Mouse (Mus musculus) kidney, postnatal 0 days (tissue): ENCODE data around the gene Immp2l. TPM values are rescaled to one million over a fixed set of nuclear protein-coding genes. Genes with fewer than 3 reads are reported as not detected.

Experiments
- ATAC-seq: fragments of 200-750 bp; cut with Nextera tagmentation; replicated peaks from 2 replicates; pipeline ENCODE4 v1.8.0; 2017; ENCODE audit warnings: low read depth, moderate number of reproducible peaks, moderate TSS enrichment, moderate library complexity; ENCODE audit not compliant: low FRiP score
- DNase-seq: peaks from one replicate; pipeline ENCODE4 v3.0.0-alpha.2; 2016; ENCODE audit warnings: low spot score
- H3K27ac ChIP-seq: fragments of 300-500 bp; sonication (generic); 2 replicates; pipeline ENCODE4 v1.5.1; 2014; ENCODE audit warnings: mild to moderate bottlenecking
- H3K27me3 ChIP-seq: fragments of 300-500 bp; sonication (generic); 2 replicates; pipeline ENCODE4 v1.6.1; 2014; ENCODE audit warnings: low read length, mixed read lengths; ENCODE audit not compliant: insufficient read depth
- H3K36me3 ChIP-seq: fragments of 300-500 bp; sonication (generic); 2 replicates; pipeline ENCODE4 v1.6.1; 2014; ENCODE audit warnings: low read length, mixed read lengths; ENCODE audit not compliant: insufficient read depth
- H3K4me1 ChIP-seq: fragments of 300-500 bp; sonication (generic); replicated peaks from 2 replicates; pipeline ENCODE4 v1.6.1; 2014; ENCODE audit warnings: antibody characterized with exemption, low read length, mixed read lengths; ENCODE audit not compliant: insufficient read depth
- H3K4me2 ChIP-seq: fragments of 300-500 bp; sonication (generic); 2 replicates; pipeline ENCODE4 v1.6.1; 2014; ENCODE audit warnings: mild to moderate bottlenecking, low read length, moderate library complexity, mixed read lengths
- H3K4me3 ChIP-seq: fragments of 300-500 bp; sonication (generic); replicated peaks from 2 replicates; pipeline ENCODE4 v1.5.1; 2014; ENCODE audit warnings: low read depth, low read length
- H3K9ac ChIP-seq: fragments of 300-500 bp; sonication (generic); 2 replicates; pipeline ENCODE4 v1.6.1; 2014; ENCODE audit warnings: low read depth, low read length
- H3K9me3 ChIP-seq: fragments of 300-500 bp; sonication (generic); replicated peaks from 2 replicates; pipeline ENCODE4 v1.6.1; 2016; ENCODE audit warnings: low read length, inconsistent platforms, mixed read lengths
- CTCF ChIP-seq: IDR thresholded peaks from 2 replicates; pipeline ENCODE4 v1.5.1; 2016; ENCODE audit warnings: antibody characterized with exemption, low read depth, mild to moderate bottlenecking, moderate library complexity
- WGBS: fragments of 180-500 bp; shearing (Covaris S2); extraction: QIAGEN DNeasy Blood & Tissue Kit; methylation state at CpG from one replicate; pipeline ENCODE4 v1.1.7; 2014; 5-methylcytosine and 5-hydroxymethylcytosine counted together
- polyA plus RNA-seq: library from polyadenylated mRNA; unstranded; fragments of >200 nt; fragmentation: Nextera tagmentation; extraction: Ambion mirVana; gene quantifications from 2 replicates; pipeline ENCODE4 v1.2.1, GENCODE M21; 2015

The Immp2l gene
- polyA plus RNA-seq, 1 experiment from 2014 or later: 8.7 TPM

DNA sequence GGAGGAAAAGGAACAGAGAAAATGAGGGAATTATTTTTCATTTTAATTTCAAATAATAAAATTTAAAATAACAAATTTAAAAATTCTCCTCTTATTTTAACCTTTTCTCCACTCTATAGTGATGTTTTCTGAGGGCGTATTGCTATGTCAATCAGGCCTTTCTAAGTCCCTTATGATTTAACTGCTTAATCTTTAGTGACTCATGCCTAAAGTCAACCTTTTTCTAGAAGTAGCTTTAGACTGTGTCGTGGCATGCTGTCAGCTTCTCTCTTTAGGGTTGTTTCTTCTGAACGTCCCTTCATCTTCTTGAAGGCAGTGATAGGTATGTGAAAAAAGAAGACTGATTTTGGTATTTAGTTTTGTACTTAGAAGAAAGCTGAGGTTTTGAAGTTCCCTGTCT lies 214.0 kb downstream of the Immp2l start:
- Histone ChIP-seq H3K4me1 (no peaks in the 10 kb centered on the region), H3K9me3 (no peaks in the 10 kb centered on the region), H3K36me3 (no peaks in the 10 kb centered on the region), H3K4me3 (no peak overlapping the region), H3K27me3 (no peaks in the 10 kb centered on the region), H3K4me2 (no peak overlapping the region), H3K9ac (no peak overlapping the region), H3K27ac (no peak overlapping the region)
- ATAC-seq (no peak), DNase-seq (no peak)
- WGBS: 74% methylated on average over 3 of the region's 3 CpGs
- TF ChIP-seq CTCF: no peak

DNA sequence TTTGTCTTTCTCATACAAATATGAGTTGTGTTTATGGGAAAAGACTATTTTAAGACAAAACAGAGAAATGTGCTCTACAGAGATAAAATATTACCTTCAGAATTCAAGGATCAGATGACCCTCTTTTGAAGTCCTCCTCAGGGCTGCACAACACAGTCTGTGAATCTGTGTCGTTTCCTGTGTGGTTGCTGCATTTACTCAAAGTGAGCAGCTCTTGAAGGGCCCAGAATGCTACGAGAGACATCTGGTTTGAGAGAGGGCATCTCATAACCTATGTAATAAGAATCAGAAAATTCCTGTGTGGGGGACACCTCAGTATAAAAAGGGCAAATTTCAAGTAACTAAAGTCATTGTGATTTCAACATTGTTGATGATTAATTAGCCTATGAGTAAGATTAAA lies 217.3 kb downstream of the Immp2l start:
- H3K9ac ChIP-seq: no peak overlapping the region
- no peak overlapping the region for H3K4me3 ChIP-seq
- no peak for ATAC-seq
- H3K27ac ChIP-seq: no peak overlapping the region
- TF ChIP-seq CTCF: no peak
- H3K36me3 ChIP-seq: no peaks in the 10 kb centered on the region
- no peak for DNase-seq
- WGBS: 50% methylated on average over 2 of the region's 2 CpGs
- H3K4me2 ChIP-seq: no peak overlapping the region
- H3K9me3 ChIP-seq: no peaks in the 10 kb centered on the region
- H3K4me1 ChIP-seq: no peaks in the 10 kb centered on the region
- no peaks in the 10 kb centered on the region for H3K27me3 ChIP-seq

DNA sequence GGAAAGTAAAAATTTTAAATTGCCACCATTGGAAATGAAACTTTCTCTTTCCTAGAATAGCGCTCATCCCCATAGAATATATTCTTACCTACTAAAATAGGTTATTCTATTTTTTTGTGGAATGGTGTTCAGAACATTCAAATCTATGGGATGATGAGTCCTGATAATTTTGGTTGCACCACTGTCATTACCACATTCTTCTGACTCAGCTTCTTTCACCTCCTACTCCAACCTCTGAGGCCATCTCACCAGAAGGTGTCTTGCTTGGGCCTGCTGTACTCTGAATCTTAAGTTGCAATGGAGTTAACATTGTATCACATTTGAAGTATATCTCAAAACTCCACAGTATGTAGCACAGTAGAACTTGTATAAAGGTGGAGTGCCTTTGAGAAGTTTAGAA lies 224.4 kb downstream of the Immp2l start:
- Histone ChIP-seq H3K9ac (no peak overlapping the region), H3K4me3 (no peak overlapping the region), H3K27ac (no peak overlapping the region), H3K27me3 (no peaks in the 10 kb centered on the region), H3K36me3 (no peaks in the 10 kb centered on the region), H3K4me1 (no peaks in the 10 kb centered on the region), H3K9me3 (no peaks in the 10 kb centered on the region), H3K4me2 (no peak overlapping the region)
- no peak for TF ChIP-seq CTCF
- DNase-seq: no peak
- 92% methylated on average over 1 of the region's 1 CpGs for WGBS
- no peak for ATAC-seq

DNA sequence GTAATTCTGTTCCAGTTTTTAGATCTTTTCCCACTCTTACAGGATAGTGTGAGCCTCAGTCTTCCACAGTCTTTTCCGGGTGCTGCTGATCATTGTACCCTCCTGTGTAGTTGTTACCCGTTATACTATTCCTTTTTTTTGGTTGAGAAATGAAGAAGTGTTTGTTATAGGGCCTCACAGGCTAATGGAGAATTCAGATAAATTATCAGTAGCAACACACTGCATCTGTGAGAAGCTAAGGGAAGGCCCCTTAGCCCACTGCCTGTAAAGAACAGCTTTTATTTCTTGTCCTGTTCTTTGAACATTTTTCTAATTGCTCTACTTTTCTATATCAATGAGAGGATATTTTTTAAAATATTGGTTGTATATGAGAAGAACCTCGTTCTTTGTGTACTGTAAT lies 226.2 kb downstream of the Immp2l start:
- Histone ChIP-seq H3K27me3 (no peaks in the 10 kb centered on the region), H3K9me3 (no peaks in the 10 kb centered on the region), H3K36me3 (no peaks in the 10 kb centered on the region), H3K4me2 (no peak overlapping the region), H3K9ac (no peak overlapping the region), H3K27ac (no peak overlapping the region), H3K4me1 (no peaks in the 10 kb centered on the region), H3K4me3 (no peak overlapping the region)
- 82% methylated on average over 3 of the region's 3 CpGs for WGBS
- TF ChIP-seq CTCF: no peak
- DNase-seq (no peak), ATAC-seq (no peak)

DNA sequence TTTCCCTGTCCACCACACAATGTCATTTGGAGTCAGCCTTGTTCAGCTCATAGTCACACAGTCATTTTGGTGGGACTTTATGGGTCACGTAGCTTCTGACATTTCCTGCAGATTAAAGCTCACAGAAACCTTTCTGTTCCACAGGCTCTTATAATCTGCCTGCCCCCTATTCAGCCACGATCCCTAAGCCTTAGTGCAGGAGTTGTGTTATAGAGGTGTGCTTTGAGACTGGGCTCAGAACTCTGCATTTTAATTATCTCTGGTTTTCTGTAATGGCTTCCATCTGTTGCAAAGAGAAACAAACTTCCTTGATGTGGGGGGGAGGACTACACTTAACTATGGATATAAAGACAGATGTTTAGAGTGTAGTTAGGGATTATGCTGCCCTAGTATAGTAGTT lies 234.0 kb downstream of the Immp2l start:
- Histone ChIP-seq H3K9ac (no peak overlapping the region), H3K27me3 (no peaks in the 10 kb centered on the region), H3K36me3 (no peaks in the 10 kb centered on the region), H3K4me2 (no peak overlapping the region), H3K4me3 (no peak overlapping the region), H3K27ac (no peak overlapping the region), H3K9me3 (no peaks in the 10 kb centered on the region), H3K4me1 (no peaks in the 10 kb centered on the region)
- DNase-seq (no peak), ATAC-seq (no peak)
- WGBS: 62% methylated on average over 2 of the region's 2 CpGs
- no peak for TF ChIP-seq CTCF

DNA sequence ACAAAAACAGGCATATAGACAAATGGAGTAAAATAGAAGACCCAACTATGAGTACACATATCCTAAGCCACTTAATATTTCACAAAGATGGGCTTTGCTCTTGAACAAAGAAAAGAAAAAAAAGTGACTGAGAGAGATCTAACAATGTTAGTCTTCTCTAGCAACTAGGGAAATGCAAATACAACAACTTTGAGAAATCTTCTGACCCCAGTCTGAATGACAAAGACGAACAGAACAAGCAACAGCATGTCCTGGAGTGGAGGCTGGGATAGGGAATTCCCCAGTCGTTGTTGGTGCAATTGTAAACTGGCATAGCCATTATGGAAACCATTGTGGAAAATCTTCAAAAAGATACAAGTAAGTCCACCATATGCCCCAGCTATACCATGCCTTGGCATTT lies 235.7 kb downstream of the Immp2l start:
- no peaks in the 10 kb centered on the region for H3K4me1 ChIP-seq
- no peak overlapping the region for H3K4me2 ChIP-seq
- H3K4me3 ChIP-seq: no peak overlapping the region
- no peaks in the 10 kb centered on the region for H3K36me3 ChIP-seq
- H3K9me3 ChIP-seq: no peaks in the 10 kb centered on the region
- no peaks in the 10 kb centered on the region for H3K27me3 ChIP-seq
- ATAC-seq (no peak), DNase-seq (no peak)
- WGBS: 75% methylated on average over 2 of the region's 2 CpGs
- no peak for TF ChIP-seq CTCF
- H3K9ac ChIP-seq: no peak overlapping the region
- H3K27ac ChIP-seq: no peak overlapping the region

DNA sequence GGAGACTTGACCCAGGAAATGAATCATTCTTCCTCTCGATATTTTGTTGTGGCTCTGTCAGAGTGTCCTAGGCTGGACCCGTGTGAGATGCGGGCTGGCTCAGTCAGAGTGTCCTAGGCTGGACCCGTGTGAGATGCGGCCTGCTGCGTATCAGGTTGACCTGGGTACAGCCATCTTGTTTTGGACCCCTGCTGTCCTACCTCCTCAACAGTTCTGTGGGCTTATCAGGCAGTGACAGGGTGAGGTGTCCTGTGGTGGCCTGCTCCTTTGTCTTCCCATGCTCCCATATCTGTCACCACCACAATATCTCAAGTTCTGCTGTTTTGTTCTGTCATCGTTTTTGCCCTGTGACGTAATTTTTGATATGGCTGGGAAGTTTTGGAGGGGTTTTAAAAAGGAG lies 250.2 kb downstream of the Immp2l start:
- H3K4me1 ChIP-seq: no peaks in the 10 kb centered on the region

More for the DNA sequence above, 250.2 kb downstream of the Immp2l start:
- 80% methylated on average over 8 of the region's 8 CpGs for WGBS
- Histone ChIP-seq H3K27me3 (no peaks in the 10 kb centered on the region), H3K4me3 (no peak overlapping the region), H3K27ac (no peak overlapping the region), H3K9ac (no peak overlapping the region), H3K4me2 (no peak overlapping the region), H3K9me3 (no peaks in the 10 kb centered on the region), H3K36me3 (no peaks in the 10 kb centered on the region)
- no peak for DNase-seq
- ATAC-seq: 0 out of 2 replicates have a peak, but pooled peaks have one; percentile 46
- no peak for TF ChIP-seq CTCF
